Mouse (Mus musculus): ENCODE measurements around the gene Mtx2. TPM values are rescaled to one million over a fixed set of nuclear protein-coding genes. Genes with fewer than 3 reads are reported as not detected.

The Mtx2 gene
- 106 and 107 TPM in 2 replicates for polyA plus RNA-seq (2016; fragmentation: Nextera tagmentation; extraction: Ambion mirVana)

DNA sequence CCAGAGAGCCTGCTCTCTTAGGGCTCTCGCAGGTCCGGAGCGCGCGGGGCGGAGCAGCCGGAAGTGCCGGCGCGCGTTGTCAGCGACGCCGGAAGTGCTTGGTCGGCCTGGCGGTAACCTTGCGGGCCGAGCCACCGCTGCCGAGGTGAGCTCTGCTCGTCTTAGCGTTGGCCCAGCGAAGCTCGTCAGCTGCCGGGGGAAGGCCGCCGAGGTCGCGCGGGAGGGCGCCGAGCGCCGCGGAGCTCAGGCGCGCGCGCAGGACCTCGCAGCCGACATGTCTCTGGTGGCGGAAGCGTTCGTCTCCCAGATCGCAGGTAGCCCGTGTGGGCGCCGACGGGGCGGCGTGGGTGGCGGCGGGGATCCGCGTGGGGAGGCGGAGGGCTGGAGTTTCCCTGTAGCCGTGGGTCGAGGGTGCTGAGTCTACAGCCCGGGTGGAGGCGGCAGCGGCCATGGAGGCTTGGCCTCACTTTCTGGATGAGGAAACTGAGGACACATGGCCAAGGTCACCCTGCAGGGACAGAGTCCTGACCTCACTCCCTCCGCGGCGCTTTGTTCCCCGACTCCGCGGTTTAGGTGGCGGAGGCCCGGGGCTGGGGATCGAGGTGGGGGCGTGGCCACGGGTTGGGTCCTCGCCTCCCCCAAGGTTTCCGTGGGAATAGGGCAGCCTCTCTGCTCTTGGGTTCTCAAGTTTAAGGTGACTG is at the start of gene Mtx2:
TSS of gene Mtx2 (plus strand) at position 74 of the 701 bp plus-strand sequence.
- Histone ChIP-seq H3K36me3 (no peaks in the 10 kb centered on the region), H3K4me3 (peak within 1 kb of the TSS; percentile 97), H3K27me3 (ENCODE audit: low read depth, poor library complexity, severe bottlenecking) (peaks cover 20% of the 10 kb centered on the region), H3K9me3 (replicated peaks) (no peaks in the 10 kb centered on the region), H3K4me1 (peaks cover 18% of the 10 kb centered on the region), H3K27ac (replicated peaks) (peak within 1 kb of the TSS; percentile 97)
- under 1% methylated on average over 74 of the region's 74 CpGs for WGBS
- peak; percentile 83 for DNase-seq (ENCODE audit: low spot score)

DNA sequence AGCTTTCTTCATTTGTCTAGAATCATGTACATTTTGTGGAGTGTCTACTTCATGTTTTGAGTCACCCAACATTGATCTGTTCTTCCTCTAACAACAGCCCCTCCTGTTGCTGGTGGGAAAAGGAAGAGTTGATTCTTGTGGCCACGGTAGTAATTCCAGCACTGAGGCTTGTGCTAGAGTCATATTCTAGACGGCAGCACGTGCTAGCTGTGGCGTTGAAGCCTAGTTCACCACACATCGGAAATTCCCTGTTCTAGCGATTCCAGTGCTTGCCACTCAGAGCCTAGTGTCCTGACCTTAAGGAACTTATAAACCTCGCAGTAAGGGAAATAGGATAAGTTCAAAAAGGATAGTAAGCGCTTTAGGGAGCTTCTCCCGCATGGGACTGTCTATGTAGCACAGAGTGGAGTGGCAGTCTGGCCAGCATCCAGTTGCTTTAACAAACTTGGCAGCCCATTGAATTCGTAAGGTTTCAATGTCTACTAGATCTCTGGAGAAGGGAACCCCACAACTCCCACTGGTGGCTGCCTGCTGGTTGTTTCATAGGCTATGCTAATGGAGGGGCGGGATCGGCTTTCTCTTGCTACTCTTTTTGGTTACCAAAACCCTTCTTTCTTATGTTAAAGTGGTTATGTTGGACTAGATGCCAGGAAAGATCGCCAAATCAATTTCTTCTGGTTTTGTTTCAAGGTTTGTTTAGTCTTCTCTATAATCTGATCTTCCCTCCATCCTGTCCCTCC is 47.9 kb upstream of the Mtx2 start:
- no peaks in the 10 kb centered on the region; the same call in 1 of the 2 replicates for H3K27me3 ChIP-seq (ENCODE audit: low read depth, poor library complexity, severe bottlenecking)
- H3K9me3 ChIP-seq (replicated peaks): no peaks in the 10 kb centered on the region
- WGBS: 73% methylated on average over 13 of the region's 13 CpGs
- DNase-seq (ENCODE audit: low spot score): no peak
- H3K27ac ChIP-seq (replicated peaks): no peak overlapping the region
- H3K4me3 ChIP-seq: no peak overlapping the region
- H3K36me3 ChIP-seq: no peaks in the 10 kb centered on the region
- no peaks in the 10 kb centered on the region for H3K4me1 ChIP-seq

DNA sequence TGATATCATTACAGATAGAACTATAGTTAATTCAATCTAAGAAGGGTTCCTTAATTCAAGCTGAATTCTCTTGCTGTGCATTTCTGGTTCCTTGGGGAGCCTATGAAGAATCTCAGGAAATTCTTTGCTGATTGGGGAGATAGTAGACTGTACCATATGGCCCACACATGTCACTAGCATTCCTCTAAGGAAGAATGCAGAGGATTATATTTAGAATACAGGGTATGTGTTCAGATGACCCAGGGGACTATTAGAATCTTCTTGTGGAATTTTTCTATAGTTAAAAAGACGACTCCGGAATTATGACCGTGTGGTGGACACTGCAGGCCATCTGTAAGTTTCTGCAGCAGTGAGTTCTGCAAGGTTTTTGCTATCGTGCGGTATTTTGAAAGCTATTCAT is 44.2 kb upstream of the Mtx2 start:
- Histone ChIP-seq H3K27me3 (ENCODE audit: low read depth, poor library complexity, severe bottlenecking) (no peaks in the 10 kb centered on the region; the same call in 1 of the 2 replicates), H3K9me3 (replicated peaks) (no peaks in the 10 kb centered on the region), H3K4me3 (no peak overlapping the region), H3K36me3 (no peaks in the 10 kb centered on the region), H3K4me1 (no peaks in the 10 kb centered on the region), H3K27ac (replicated peaks) (no peak overlapping the region)
- 86% methylated on average over 5 of the region's 5 CpGs for WGBS
- DNase-seq (ENCODE audit: low spot score): no peak

DNA sequence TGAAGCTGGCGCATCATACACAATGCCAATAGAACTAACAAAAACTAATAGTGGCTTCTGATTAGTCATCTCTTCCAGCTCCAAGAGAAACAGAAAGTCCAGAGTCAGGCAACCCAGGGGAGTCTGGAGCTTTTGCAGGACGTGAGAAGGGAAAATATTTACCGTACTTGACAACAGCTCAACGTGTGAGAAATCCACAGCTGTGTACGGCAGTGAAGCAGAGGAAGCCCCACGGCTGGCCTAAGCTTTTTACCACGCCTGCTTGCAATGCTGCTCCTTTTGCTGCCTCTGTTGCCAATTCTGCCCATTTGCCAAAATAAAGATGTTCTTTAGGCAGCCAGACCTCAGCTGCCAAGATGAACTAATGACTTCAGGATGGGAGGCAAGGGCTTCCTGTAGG is 30.1 kb upstream of the Mtx2 start:
- Histone ChIP-seq H3K27me3 (ENCODE audit: low read depth, poor library complexity, severe bottlenecking) (no peaks in the 10 kb centered on the region), H3K36me3 (no peaks in the 10 kb centered on the region), H3K4me1 (no peaks in the 10 kb centered on the region), H3K27ac (replicated peaks) (no peak overlapping the region), H3K4me3 (no peak overlapping the region), H3K9me3 (replicated peaks) (no peaks in the 10 kb centered on the region)
- 74% methylated on average over 7 of the region's 7 CpGs for WGBS
- DNase-seq (ENCODE audit: low spot score): no peak

DNA sequence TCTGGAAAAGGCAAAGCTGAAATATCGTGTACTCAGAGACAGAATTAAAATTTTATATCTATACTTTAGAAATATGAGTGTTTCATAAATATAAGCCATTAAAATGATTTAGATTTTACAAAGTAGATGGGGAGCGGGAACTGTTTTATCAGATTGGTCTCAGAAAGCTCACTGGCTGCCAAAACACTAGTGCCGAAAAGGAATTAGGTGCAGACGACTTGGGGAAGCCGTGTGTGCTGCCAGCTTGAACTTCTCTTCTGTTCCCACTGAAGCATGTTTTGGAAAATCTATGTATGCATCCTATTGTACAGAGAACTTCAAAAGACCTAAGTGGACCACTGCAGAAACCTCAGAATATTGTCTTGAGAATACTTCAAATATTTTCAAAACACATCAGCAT is 17.2 kb upstream of the Mtx2 start:
- H3K4me1 ChIP-seq: no peaks in the 10 kb centered on the region
- no peaks in the 10 kb centered on the region for H3K9me3 ChIP-seq (replicated peaks)
- H3K27me3 ChIP-seq (ENCODE audit: low read depth, poor library complexity, severe bottlenecking): no peaks in the 10 kb centered on the region
- no peak overlapping the region for H3K4me3 ChIP-seq
- DNase-seq (ENCODE audit: low spot score): no peak
- 86% methylated on average over 5 of the region's 5 CpGs for WGBS
- H3K27ac ChIP-seq (replicated peaks): no peak overlapping the region
- no peaks in the 10 kb centered on the region for H3K36me3 ChIP-seq

DNA sequence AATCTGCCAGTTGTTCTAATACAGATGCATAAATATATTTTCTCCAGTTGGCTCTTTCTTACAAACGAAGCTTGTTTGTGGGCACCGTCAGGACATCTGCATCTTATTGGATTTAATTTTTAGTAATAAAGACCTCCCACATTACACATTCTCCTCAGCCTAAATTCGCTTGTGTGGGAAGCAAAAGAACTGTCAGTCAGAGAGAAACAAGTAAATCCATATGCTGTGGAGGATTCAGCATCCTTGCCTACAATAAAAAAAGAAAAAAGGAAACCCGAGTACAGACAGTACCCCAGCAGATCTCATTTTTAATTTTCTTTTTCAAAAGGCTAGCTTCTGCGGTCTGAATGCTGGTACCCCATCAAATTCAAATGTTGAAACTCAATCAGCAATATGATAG is 2.9 kb upstream of the Mtx2 start:
- Histone ChIP-seq H3K36me3 (no peaks in the 10 kb centered on the region), H3K27ac (replicated peaks) (no peak overlapping the region), H3K27me3 (ENCODE audit: low read depth, poor library complexity, severe bottlenecking) (peaks cover 20% of the 10 kb centered on the region), H3K9me3 (replicated peaks) (no peaks in the 10 kb centered on the region), H3K4me3 (no peak overlapping the region), H3K4me1 (peaks cover 18% of the 10 kb centered on the region)
- WGBS: 84% methylated on average over 5 of the region's 5 CpGs
- no peak for DNase-seq (ENCODE audit: low spot score)

DNA sequence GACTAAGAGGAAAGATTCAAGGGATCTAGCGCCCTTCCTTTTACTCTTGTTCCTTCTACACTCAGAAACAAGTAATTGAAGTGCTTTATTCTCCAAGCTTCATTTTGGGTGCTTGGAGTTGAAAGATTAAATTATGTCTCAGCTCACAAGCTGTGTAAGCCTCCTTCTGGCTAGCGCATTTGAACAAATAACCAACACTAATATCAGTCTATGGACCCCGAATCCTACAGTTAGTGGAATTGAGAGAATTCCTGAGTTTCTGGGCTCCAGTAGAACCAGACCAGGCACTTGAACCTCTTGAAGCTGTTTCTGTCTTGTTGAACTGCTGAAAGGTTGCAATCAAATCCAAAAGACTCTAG is 253 bp upstream of the Mtx2 start:
- WGBS: 86% methylated on average over 3 of the region's 3 CpGs
- Histone ChIP-seq H3K4me1 (peaks cover 18% of the 10 kb centered on the region), H3K4me3 (peak overlapping the region; percentile 97), H3K27ac (replicated peaks) (peak overlapping the region; percentile 97), H3K36me3 (no peaks in the 10 kb centered on the region), H3K9me3 (replicated peaks) (no peaks in the 10 kb centered on the region), H3K27me3 (ENCODE audit: low read depth, poor library complexity, severe bottlenecking) (peaks cover 20% of the 10 kb centered on the region)
- no peak for DNase-seq (ENCODE audit: low spot score)

DNA sequence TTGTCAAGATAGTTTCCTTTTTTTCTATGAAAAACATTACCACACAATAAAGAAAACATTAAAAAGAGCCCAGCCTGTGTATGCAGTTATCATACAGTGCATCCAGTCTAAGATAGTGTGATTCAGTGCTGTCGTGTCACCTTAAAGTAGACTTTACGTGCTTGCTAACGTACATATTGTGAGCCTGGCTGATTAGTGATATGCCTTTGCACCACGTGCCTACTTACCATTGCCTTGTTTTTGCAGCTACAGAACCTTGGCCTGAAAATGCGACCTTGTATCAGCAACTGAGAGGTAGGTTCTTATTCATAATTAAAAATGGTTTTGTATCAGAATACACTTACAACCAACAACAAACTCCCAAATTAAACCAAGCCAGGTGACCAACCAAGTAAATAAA is 21.4 kb downstream of the Mtx2 start:
- 88% methylated on average over 5 of the region's 5 CpGs for WGBS
- H3K9me3 ChIP-seq (replicated peaks): no peaks in the 10 kb centered on the region
- DNase-seq (ENCODE audit: low spot score): no peak
- no peak overlapping the region for H3K27ac ChIP-seq (replicated peaks)
- H3K27me3 ChIP-seq (ENCODE audit: low read depth, poor library complexity, severe bottlenecking): no peaks in the 10 kb centered on the region
- no peaks in the 10 kb centered on the region for H3K4me1 ChIP-seq
- H3K4me3 ChIP-seq: no peak overlapping the region
- no peaks in the 10 kb centered on the region for H3K36me3 ChIP-seq

DNA sequence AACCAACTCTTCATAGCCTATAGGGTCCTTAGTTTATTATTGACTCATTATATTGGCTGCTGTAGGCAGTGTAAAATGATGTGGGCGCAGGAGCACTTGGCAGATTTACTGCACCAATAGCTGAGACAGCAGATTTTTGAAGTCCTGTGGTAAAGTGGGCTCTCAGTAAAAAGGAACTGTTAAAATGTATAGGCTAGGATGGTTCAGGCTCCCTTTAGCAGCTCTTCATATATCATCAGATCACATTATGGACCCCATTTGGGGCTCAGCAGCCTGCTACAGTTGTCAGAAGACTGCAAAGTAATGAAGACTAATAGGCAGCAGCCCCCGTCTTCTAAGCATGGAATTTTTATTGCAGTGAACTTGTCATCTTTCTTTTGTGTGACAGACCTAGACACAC is 21.9 kb downstream of the Mtx2 start:
- Histone ChIP-seq H3K36me3 (no peaks in the 10 kb centered on the region), H3K9me3 (replicated peaks) (no peaks in the 10 kb centered on the region), H3K27ac (replicated peaks) (no peak overlapping the region), H3K4me1 (no peaks in the 10 kb centered on the region), H3K27me3 (ENCODE audit: low read depth, poor library complexity, severe bottlenecking) (no peaks in the 10 kb centered on the region), H3K4me3 (no peak overlapping the region)
- WGBS: 83% methylated on average over 2 of the region's 2 CpGs
- DNase-seq (ENCODE audit: low spot score): no peak

DNA sequence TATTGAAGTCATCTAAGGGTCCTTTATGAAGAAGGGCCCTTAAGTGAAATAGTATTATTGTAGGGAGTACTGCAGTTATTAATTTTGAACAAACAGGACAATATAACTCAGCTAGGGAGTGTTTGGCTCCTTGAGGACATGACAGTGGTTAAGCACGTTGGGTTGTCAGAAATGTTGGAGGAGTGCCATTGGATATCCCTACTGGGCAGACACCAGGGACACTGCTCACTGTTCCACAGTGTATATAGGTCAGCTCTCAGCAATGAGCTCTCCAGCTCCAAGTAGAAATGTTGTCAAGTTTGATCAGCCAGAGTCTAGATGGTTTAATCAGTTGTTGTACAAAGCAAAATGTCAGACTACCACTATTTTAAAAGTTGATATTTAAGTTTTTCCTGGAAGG is 24.4 kb downstream of the Mtx2 start:
- Histone ChIP-seq H3K27ac (replicated peaks) (no peak overlapping the region), H3K36me3 (no peaks in the 10 kb centered on the region), H3K4me3 (no peak overlapping the region), H3K4me1 (no peaks in the 10 kb centered on the region), H3K27me3 (ENCODE audit: low read depth, poor library complexity, severe bottlenecking) (no peaks in the 10 kb centered on the region), H3K9me3 (replicated peaks) (no peaks in the 10 kb centered on the region)
- DNase-seq (ENCODE audit: low spot score): no peak
- 72% methylated on average over 1 of the region's 1 CpGs for WGBS

DNA sequence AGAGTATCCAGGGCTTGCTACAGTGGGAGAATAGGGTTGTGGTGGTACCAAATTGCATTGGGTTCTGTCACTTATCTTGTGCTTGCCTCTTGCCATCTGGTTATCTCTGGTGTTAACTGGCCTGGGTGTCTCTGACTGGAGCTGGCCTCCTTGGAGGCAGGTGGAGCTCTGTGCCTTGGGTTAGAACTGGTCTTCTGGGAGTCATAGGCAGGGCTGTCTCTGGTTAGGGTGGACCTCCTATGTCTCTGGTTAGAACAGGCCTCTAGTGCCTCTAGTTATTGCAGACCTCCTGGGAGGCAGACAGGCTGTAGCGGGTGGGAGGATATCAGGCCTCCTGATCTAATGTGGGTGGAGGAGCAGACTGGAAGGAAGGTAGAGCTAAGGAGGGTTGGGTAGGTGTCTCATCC is 36.5 kb downstream of the Mtx2 start:
- Histone ChIP-seq H3K27me3 (ENCODE audit: low read depth, poor library complexity, severe bottlenecking) (no peaks in the 10 kb centered on the region), H3K9me3 (replicated peaks) (no peaks in the 10 kb centered on the region), H3K4me3 (no peak overlapping the region), H3K27ac (replicated peaks) (no peak overlapping the region), H3K36me3 (peaks cover 20% of the 10 kb centered on the region), H3K4me1 (no peaks in the 10 kb centered on the region)
- DNase-seq (ENCODE audit: low spot score): no peak
- WGBS: 87% methylated on average over 1 of the region's 1 CpGs

DNA sequence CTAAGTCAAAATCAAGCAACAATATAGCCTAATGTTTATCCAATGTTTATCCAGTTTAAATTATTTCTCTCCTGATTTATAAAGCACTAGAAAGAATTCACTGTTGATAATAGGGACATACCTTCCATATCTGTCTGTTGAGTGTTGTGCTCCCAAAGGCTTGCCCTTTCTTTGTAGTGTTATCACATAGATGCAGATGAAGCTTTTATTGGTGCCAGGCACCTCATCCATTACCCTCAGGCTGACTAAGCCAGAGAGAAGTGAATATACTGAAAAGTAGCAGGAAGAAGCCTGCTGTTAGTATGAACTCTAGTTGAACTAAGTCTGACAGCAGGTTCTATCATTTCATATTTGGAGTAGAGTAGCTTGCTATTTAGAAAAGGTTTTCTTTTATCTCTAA is 39.8 kb downstream of the Mtx2 start:
- Histone ChIP-seq H3K4me1 (no peaks in the 10 kb centered on the region), H3K27ac (replicated peaks) (no peak overlapping the region), H3K4me3 (no peak overlapping the region), H3K27me3 (ENCODE audit: low read depth, poor library complexity, severe bottlenecking) (no peaks in the 10 kb centered on the region), H3K36me3 (peaks cover 22% of the 10 kb centered on the region), H3K9me3 (replicated peaks) (no peaks in the 10 kb centered on the region)
- no peak for DNase-seq (ENCODE audit: low spot score)

DNA sequence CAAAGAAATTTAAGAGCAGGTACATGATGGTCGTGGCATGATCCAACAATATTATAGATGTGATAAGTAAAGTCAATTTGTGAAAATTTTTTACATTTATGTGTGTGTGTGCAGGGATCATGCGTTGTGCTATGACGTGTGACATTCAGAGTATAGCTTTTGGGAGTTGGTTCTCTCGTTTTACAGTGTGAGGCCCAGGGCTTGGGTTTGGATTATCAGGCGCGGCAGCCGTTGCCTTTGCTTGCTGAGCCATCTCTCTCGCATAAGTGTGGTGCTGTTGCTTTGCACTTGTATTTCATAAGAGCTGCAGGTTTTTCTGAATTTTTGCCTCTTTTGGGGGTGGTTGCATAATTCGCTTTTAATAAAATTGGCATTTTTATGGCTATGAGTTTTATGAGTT is 48.4 kb downstream of the Mtx2 start:
- 90% methylated on average over 9 of the region's 9 CpGs for WGBS
- no peak overlapping the region for H3K27ac ChIP-seq (replicated peaks)
- H3K27me3 ChIP-seq (ENCODE audit: low read depth, poor library complexity, severe bottlenecking): no peaks in the 10 kb centered on the region
- no peaks in the 10 kb centered on the region for H3K4me1 ChIP-seq
- H3K36me3 ChIP-seq: peaks cover 18% of the 10 kb centered on the region
- H3K4me3 ChIP-seq: no peak overlapping the region
- H3K9me3 ChIP-seq (replicated peaks): no peaks in the 10 kb centered on the region
- no peak for DNase-seq (ENCODE audit: low spot score)
